Mouse (Mus musculus) cerebellum, adult 2 months (tissue): ENCODE measurements around the gene Tmf1. TPM values are rescaled to one million over a fixed set of nuclear protein-coding genes. Genes with fewer than 3 reads are reported as not detected.
A peak's percentile ranks its signal among the peaks of the same experiment; 100 is the strongest.

ENCODE experiments used
- DNase-seq, 2 experiments: peaks; one replicate each; pipeline ENCODE4 v3.0.0; 2021
- H3K27ac ChIP-seq: fragments of 200-500 bp; 2 replicates; pipeline ENCODE4 v1.5.1; 2012; ENCODE audit warnings: low read length, control low read depth, inconsistent platforms; ENCODE audit not compliant: insufficient read depth
- H3K27me3 ChIP-seq: fragments of 200-500 bp; 2 replicates; pipeline ENCODE4 v1.6.1; 2012; ENCODE audit warnings: inconsistent platforms, mild to moderate bottlenecking, low read length, moderate library complexity; ENCODE audit not compliant: control insufficient read depth, insufficient read depth
- H3K4me1 ChIP-seq: fragments of 200-500 bp; 2 replicates; pipeline ENCODE4 v1.6.1; 2011; ENCODE audit warnings: low read length; ENCODE audit not compliant: control insufficient read depth, insufficient read depth
- H3K4me3 ChIP-seq: fragments of 200-500 bp; replicated peaks from 2 replicates; pipeline ENCODE3; 2011; ENCODE audit warnings: mild to moderate bottlenecking, low read depth, low read length, control low read depth; ENCODE audit not compliant: insufficient read depth
- CTCF ChIP-seq: fragments of 200-500 bp; IDR thresholded peaks from 2 replicates; pipeline ENCODE4 v1.5.1; 2011; ENCODE audit warnings: low read depth, mild to moderate bottlenecking, control low read depth, low read length, moderate library complexity, borderline replicate concordance; ENCODE audit not compliant: insufficient read depth
- POLR2A ChIP-seq: fragments of 200-500 bp; IDR thresholded peaks from 2 replicates; pipeline ENCODE4 v1.6.1; 2011; ENCODE audit warnings: low read length, control low read depth, borderline replicate concordance; ENCODE audit not compliant: insufficient read depth
- WGBS: fragments of 180-500 bp; shearing (Covaris S2); methylation state at CpG from one replicate; pipeline ENCODE4 v1.1.7; 2018; 5-methylcytosine and 5-hydroxymethylcytosine counted together
- polyA plus RNA-seq: library from polyadenylated mRNA; depleted of rRNA; stranded (reverse); fragments of >200 nt; gene quantifications from 2 replicates; pipeline ENCODE4 v1.2.3, GENCODE M21; 2012; rRNA removed

The Tmf1 gene
- polyA plus RNA-seq, result 13.4 and 14.2 TPM in 2 replicates

GRCm38 (mm10) chr6:97178491-97179366 is at the start of gene Tmf1:
Tmf1 (minus strand) TSS chr6:97179122.
- TF ChIP-seq POLR2A (peak; percentile 86), CTCF (no peak)
- peak within 1 kb of the TSS; percentile 88 for H3K27ac ChIP-seq
- WGBS, result under 1% methylated on average over 80 of the region's 80 CpGs

GRCm38 (mm10) chr6:97227067-97227847 is 48.3 kb upstream of the Tmf1 start:
- no peak overlapping the region for H3K4me3 ChIP-seq
- no peak for TF ChIP-seq POLR2A
- no peak for TF ChIP-seq CTCF
- H3K27ac ChIP-seq, result no peak overlapping the region
- H3K4me1 ChIP-seq, result peaks cover 15% of the 10 kb centered on the region
- 91% methylated on average over 9 of the region's 9 CpGs for WGBS
- DNase-seq, result no peak
- no peaks in the 10 kb centered on the region for H3K27me3 ChIP-seq

More at GRCm38 (mm10) chr6:97178491-97179366, at the start of gene Tmf1:
- DNase-seq, result peak; percentile 95 to 96
- no peaks in the 10 kb centered on the region for H3K4me1 ChIP-seq
- no peaks in the 10 kb centered on the region for H3K27me3 ChIP-seq
- peak within 1 kb of the TSS; percentile 83 for H3K4me3 ChIP-seq

- no peak for TF ChIP-seq POLR2A
- TF ChIP-seq CTCF, result no peak
- WGBS, result 41% methylated on average over 1 of the region's 1 CpGs
- Histone ChIP-seq H3K4me1 (peaks cover 15% of the 10 kb centered on the region), H3K4me3 (no peak overlapping the region), H3K27me3 (no peaks in the 10 kb centered on the region), H3K27ac (no peak overlapping the region)
- DNase-seq, result no peak
These were observed 47.2 kb upstream of the Tmf1 start for GRCm38 (mm10) chr6:97226083-97226491.

- no peak overlapping the region for H3K4me3 ChIP-seq
- no peak overlapping the region for H3K27ac ChIP-seq
- TF ChIP-seq POLR2A, result no peak
- no peak for TF ChIP-seq CTCF
- peak; percentile 28 to 57 for DNase-seq
- WGBS, result 77% methylated on average over 8 of the region's 8 CpGs
- H3K4me1 ChIP-seq, result peaks cover 15% of the 10 kb centered on the region
- H3K27me3 ChIP-seq, result no peaks in the 10 kb centered on the region
These were observed 45.6 kb upstream of the Tmf1 start for GRCm38 (mm10) chr6:97224505-97224904.

- Histone ChIP-seq H3K4me3 (no peak overlapping the region), H3K27me3 (no peaks in the 10 kb centered on the region), H3K4me1 (peaks cover 15% of the 10 kb centered on the region), H3K27ac (no peak overlapping the region)
- TF ChIP-seq POLR2A (no peak), CTCF (no peak)
- no peak for DNase-seq
- 84% methylated on average over 4 of the region's 4 CpGs for WGBS
These were observed 44.6 kb upstream of the Tmf1 start for GRCm38 (mm10) chr6:97223566-97223965.

- Histone ChIP-seq H3K27ac (no peak overlapping the region), H3K27me3 (no peaks in the 10 kb centered on the region), H3K4me1 (peaks cover 15% of the 10 kb centered on the region), H3K4me3 (no peak overlapping the region)
- DNase-seq, result no peak
- 76% methylated on average over 5 of the region's 5 CpGs for WGBS
- TF ChIP-seq POLR2A (no peak), CTCF (no peak)
These were observed 44.1 kb upstream of the Tmf1 start for GRCm38 (mm10) chr6:97222931-97223467.

- TF ChIP-seq POLR2A (no peak), CTCF (no peak)
- no peak for DNase-seq
- no peak overlapping the region for H3K27ac ChIP-seq
These were observed 43.4 kb upstream of the Tmf1 start for GRCm38 (mm10) chr6:97222321-97222720.

More at GRCm38 (mm10) chr6:97222321-97222720, 43.4 kb upstream of the Tmf1 start:
- 72% methylated on average over 6 of the region's 6 CpGs for WGBS
- no peaks in the 10 kb centered on the region for H3K27me3 ChIP-seq
- peaks cover 15% of the 10 kb centered on the region for H3K4me1 ChIP-seq
- no peak overlapping the region for H3K4me3 ChIP-seq
